Mouse (Mus musculus): ENCODE data around the gene Lcat.

DNA sequence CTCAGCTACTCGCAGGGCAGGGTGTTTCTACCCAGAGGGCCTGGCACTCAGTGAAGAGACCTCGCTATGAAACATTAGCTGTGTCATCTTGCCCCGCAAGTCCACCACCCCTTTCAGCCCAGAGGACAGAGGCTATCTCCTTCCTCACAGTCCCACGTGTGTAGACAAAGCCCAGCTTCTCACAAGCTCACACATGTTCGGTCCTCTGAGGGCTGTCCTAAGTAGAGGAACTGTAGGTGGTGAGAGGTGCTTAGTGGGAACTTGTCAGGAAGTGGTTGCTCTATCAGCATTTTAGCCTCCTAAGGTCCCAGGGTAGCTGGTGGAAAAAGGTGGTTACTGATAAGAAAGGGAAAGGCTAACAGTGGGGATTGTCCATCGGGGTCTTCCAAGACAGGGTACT, 8.1 kb downstream of the Lcat start:
- no peak for TF ChIP-seq CTCF (IDR thresholded peaks at IDR 0.05; ENCODE audit: borderline replicate concordance, insufficient read depth, low read depth, low read length)
- no peak for TF ChIP-seq POLR2A (IDR thresholded peaks at IDR 0.05; ENCODE audit: borderline replicate concordance, insufficient read depth, low read length)
